Mouse (Mus musculus): ENCODE measurements at regions not wholly inside any gene's neighbourhood (a gene's known extent, or its start where the extent isn't known, plus 50 kb on each side); places are given as distances from the start of the nearest gene placed in this dataset.

DNA sequence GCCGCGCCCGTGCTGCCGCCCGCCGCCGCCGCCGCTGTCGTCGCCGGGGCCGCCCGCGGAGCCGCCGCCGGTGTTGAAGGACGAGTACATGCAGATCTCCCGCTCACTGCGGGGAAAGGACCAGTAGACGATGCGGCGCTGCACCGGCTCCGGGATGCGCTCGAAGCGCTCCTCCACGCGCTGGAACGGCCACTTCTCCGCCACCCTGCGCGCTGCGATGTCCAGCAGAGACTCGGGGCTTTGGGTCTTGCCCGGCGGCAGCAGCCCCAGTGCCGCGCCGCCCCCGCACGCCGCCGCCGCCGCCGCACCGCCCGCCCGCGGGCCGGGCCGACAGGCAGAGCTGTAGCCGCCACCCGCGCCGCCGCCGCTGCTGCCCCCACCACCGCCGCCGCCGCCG, 154.7 kb upstream of the Smim15 start:
- TF ChIP-seq ZC3H11A (IDR thresholded peaks at IDR 0.05; ENCODE audit: borderline replicate concordance, low read depth, low read length) (no peak), MAFK (IDR thresholded peaks at IDR 0.05; ENCODE audit: insufficient read depth, low read depth, low read length) (no peak)
